Mouse (Mus musculus) limb, embryonic 11.5 days (tissue): ENCODE results near the gene Pabpn1. TPM values are rescaled to one million over a fixed set of nuclear protein-coding genes. Genes with fewer than 3 reads are reported as not detected.
A peak's percentile ranks its signal among the peaks of the same experiment; 100 is the strongest.

Experiments
- ATAC-seq: fragments of 200-750 bp; cut with Nextera tagmentation; 2 replicates; pipeline ENCODE4 v1.8.0; 2017; ENCODE audit warnings: low read depth; ENCODE audit not compliant: insufficient number of reproducible peaks, low FRiP score, low TSS enrichment
- DNase-seq: peaks from one replicate; pipeline ENCODE4 v3.0.0-alpha.2; 2015; ENCODE audit warnings: low spot score
- H3K27ac ChIP-seq: fragments of 300-500 bp; sonication (generic); replicated peaks from 2 replicates; pipeline ENCODE4 v1.5.1; 2014; ENCODE audit warnings: low read depth, mild to moderate bottlenecking, low read length
- H3K27me3 ChIP-seq: fragments of 300-500 bp; sonication (generic); 2 replicates; pipeline ENCODE4 v1.6.1; 2014; ENCODE audit warnings: mild to moderate bottlenecking, low read length, mixed read lengths; ENCODE audit not compliant: control insufficient read depth, insufficient read depth
- H3K36me3 ChIP-seq: fragments of 300-500 bp; sonication (generic); 2 replicates; pipeline ENCODE4 v1.6.1; 2014; ENCODE audit warnings: mild to moderate bottlenecking, low read length, moderate library complexity, mixed read lengths; ENCODE audit not compliant: control insufficient read depth, insufficient read depth
- H3K4me1 ChIP-seq: fragments of 300-500 bp; sonication (generic); 2 replicates; pipeline ENCODE4 v1.6.1; 2014; ENCODE audit warnings: low read length, mixed read lengths; ENCODE audit not compliant: control insufficient read depth, insufficient read depth
- H3K4me2 ChIP-seq: fragments of 300-500 bp; sonication (generic); 2 replicates; pipeline ENCODE4 v1.6.1; 2014; ENCODE audit warnings: low read depth, mild to moderate bottlenecking, moderate library complexity; ENCODE audit not compliant: severe bottlenecking
- H3K4me3 ChIP-seq: fragments of 300-500 bp; sonication (generic); 2 replicates; pipeline ENCODE4 v1.5.1; 2014; ENCODE audit warnings: low read depth, low read length
- H3K9ac ChIP-seq: fragments of 300-500 bp; sonication (generic); 2 replicates; pipeline ENCODE4 v1.6.1; 2014; ENCODE audit warnings: mild to moderate bottlenecking, low read length
- H3K9me3 ChIP-seq: fragments of 300-500 bp; sonication (generic); 2 replicates; pipeline ENCODE4 v1.6.1; 2016; ENCODE audit warnings: low read length; ENCODE audit not compliant: control insufficient read depth
- WGBS: fragments of 180-500 bp; shearing (Covaris S2); extraction: QIAGEN DNeasy Blood & Tissue Kit; methylation state at CpG from one replicate; pipeline ENCODE4 v1.1.7; 2014; 5-methylcytosine and 5-hydroxymethylcytosine counted together
- polyA plus RNA-seq: library from polyadenylated mRNA; unstranded; fragments of >200 nt; fragmentation: Nextera tagmentation; extraction: Ambion mirVana; gene quantifications from 2 replicates; pipeline ENCODE4 v1.2.1, GENCODE M21; 2014

Gene Pabpn1
- polyA plus RNA-seq, 1 experiment from 2014 or later = 158 TPM

GRCm38 (mm10) chr14:54900383-54900782, 8.1 kb downstream of the Pabpn1 start:
- DNase-seq (peak; percentile 80), ATAC-seq (peak; percentile 36; the same call in 1 of the 2 replicates)
- no peak overlapping the region for H3K4me3 ChIP-seq
- WGBS = 2% methylated on average over 3 of the region's 3 CpGs
- no peak overlapping the region for H3K27ac ChIP-seq
- H3K9me3 ChIP-seq = no peaks in the 10 kb centered on the region
- no peaks in the 10 kb centered on the region for H3K27me3 ChIP-seq
- H3K4me2 ChIP-seq = no peak overlapping the region
- peaks cover 18% of the 10 kb centered on the region for H3K36me3 ChIP-seq
- H3K9ac ChIP-seq = no peak overlapping the region
- H3K4me1 ChIP-seq = no peaks in the 10 kb centered on the region; the same call in 1 of the 2 replicates

- Histone ChIP-seq H3K27ac (no peak overlapping the region), H3K9ac (no peak overlapping the region), H3K36me3 (peaks cover 8% of the 10 kb centered on the region; the same call in 1 of the 2 replicates), H3K9me3 (no peaks in the 10 kb centered on the region), H3K4me1 (no peaks in the 10 kb centered on the region), H3K27me3 (no peaks in the 10 kb centered on the region), H3K4me2 (no peak overlapping the region), H3K4me3 (no peak overlapping the region)
- no peak for DNase-seq
- WGBS = 92% methylated on average over 4 of the region's 4 CpGs
- no peak for ATAC-seq
These were observed 11.3 kb downstream of the Pabpn1 start for GRCm38 (mm10) chr14:54903641-54904040.

- WGBS = 81% methylated on average over 7 of the region's 7 CpGs
- Histone ChIP-seq H3K9ac (no peak overlapping the region), H3K9me3 (no peaks in the 10 kb centered on the region), H3K4me2 (no peak overlapping the region), H3K4me3 (no peak overlapping the region), H3K36me3 (peaks cover 8% of the 10 kb centered on the region), H3K27me3 (no peaks in the 10 kb centered on the region), H3K4me1 (peaks cover 3% of the 10 kb centered on the region; the same call in 1 of the 2 replicates), H3K27ac (no peak overlapping the region)
- ATAC-seq (no peak), DNase-seq (no peak)
These were observed 16.4 kb downstream of the Pabpn1 start for GRCm38 (mm10) chr14:54908682-54909081.

GRCm38 (mm10) chr14:54912109-54912850, 20.0 kb downstream of the Pabpn1 start:
- H3K4me1 ChIP-seq = peaks cover 3% of the 10 kb centered on the region; the same call in 1 of the 2 replicates
- no peaks in the 10 kb centered on the region for H3K9me3 ChIP-seq
- H3K36me3 ChIP-seq = peaks cover 11% of the 10 kb centered on the region
- WGBS = 3% methylated on average over 50 of the region's 69 CpGs
- peak overlapping the region; percentile 72 for H3K27ac ChIP-seq
- H3K27me3 ChIP-seq = no peaks in the 10 kb centered on the region
- peak overlapping the region; percentile 96 for H3K4me3 ChIP-seq
- DNase-seq (peak; percentile 44), ATAC-seq (peak; percentile 52)
- H3K4me2 ChIP-seq = peak overlapping the region; percentile 84
- peak overlapping the region; percentile 92 for H3K9ac ChIP-seq

GRCm38 (mm10) chr14:54912886-54913285, 20.6 kb downstream of the Pabpn1 start, which contains the start of gene Slc22a17:
Gene Slc22a17, minus strand, starts transcription at chr14:54913132.
- peaks cover 13% of the 10 kb centered on the region for H3K36me3 ChIP-seq
- peak; percentile 91 for ATAC-seq

GRCm38 (mm10) chr14:54913343-54913742, 21.0 kb downstream of the Pabpn1 start:
- 16% methylated on average over 10 of the region's 10 CpGs for WGBS
- Histone ChIP-seq H3K9ac (peak overlapping the region; percentile 92), H3K36me3 (peaks cover 11% of the 10 kb centered on the region), H3K4me3 (peak overlapping the region; percentile 96), H3K4me1 (peaks cover 3% of the 10 kb centered on the region; the same call in 1 of the 2 replicates), H3K27me3 (no peaks in the 10 kb centered on the region), H3K9me3 (no peaks in the 10 kb centered on the region), H3K4me2 (peak overlapping the region; percentile 84), H3K27ac (no peak overlapping the region; the same call in 1 of the 2 replicates)
- DNase-seq (no peak), ATAC-seq (no peak)

More at GRCm38 (mm10) chr14:54912886-54913285, 20.6 kb downstream of the Pabpn1 start, which contains the start of gene Slc22a17:
- Histone ChIP-seq H3K27me3 (no peaks in the 10 kb centered on the region), H3K9me3 (no peaks in the 10 kb centered on the region), H3K4me1 (peaks cover 3% of the 10 kb centered on the region; the same call in 1 of the 2 replicates), H3K9ac (peak within 1 kb of the TSS; percentile 92), H3K4me3 (peak within 1 kb of the TSS; percentile 96), H3K4me2 (peak within 1 kb of the TSS; percentile 84), H3K27ac (peak within 1 kb of the TSS; percentile 72)
- under 1% methylated on average over 28 of the region's 28 CpGs for WGBS
- peak; percentile 86 for DNase-seq

GRCm38 (mm10) chr14:54920076-54920685, 27.9 kb downstream of the Pabpn1 start:
- Histone ChIP-seq H3K4me2 (no peak overlapping the region), H3K27me3 (no peaks in the 10 kb centered on the region), H3K9ac (no peak overlapping the region), H3K9me3 (peaks cover 10% of the 10 kb centered on the region; the same call in 1 of the 2 replicates), H3K4me1 (peaks cover 4% of the 10 kb centered on the region; the same call in 1 of the 2 replicates), H3K4me3 (no peak overlapping the region), H3K36me3 (peaks cover 23% of the 10 kb centered on the region), H3K27ac (no peak overlapping the region)
- ATAC-seq (no peak), DNase-seq (no peak)
- WGBS = 91% methylated on average over 16 of the region's 16 CpGs

- peaks cover 15% of the 10 kb centered on the region for H3K36me3 ChIP-seq
- H3K27ac ChIP-seq = peak overlapping the region; percentile 99
- peaks cover 20% of the 10 kb centered on the region for H3K4me1 ChIP-seq
- H3K4me3 ChIP-seq = peak overlapping the region; percentile 53
- DNase-seq = peak; percentile 72
- peak overlapping the region; percentile 92 for H3K9ac ChIP-seq
- ATAC-seq = peak; percentile 50; the same call in 1 of the 2 replicates
- WGBS = 12% methylated on average over 7 of the region's 7 CpGs
- no peaks in the 10 kb centered on the region for H3K27me3 ChIP-seq
- peaks cover 10% of the 10 kb centered on the region; the same call in 1 of the 2 replicates for H3K9me3 ChIP-seq
- H3K4me2 ChIP-seq = peak overlapping the region; percentile 83
These were observed 32.5 kb downstream of the Pabpn1 start for GRCm38 (mm10) chr14:54924641-54925348.
